Mouse (Mus musculus) bone marrow macrophage, adult 2 months (primary cell): ENCODE measurements around the gene 4930435E12Rik.

Experiments
- CTCF ChIP-seq: IDR thresholded peaks from 2 replicates; pipeline ENCODE4 v1.5.1; 2012; ENCODE audit warnings: low read depth, mild to moderate bottlenecking, low read length, moderate library complexity
- POLR2A ChIP-seq: IDR thresholded peaks from 2 replicates; pipeline ENCODE4 v1.6.1; 2012; ENCODE audit warnings: mild to moderate bottlenecking, low read depth, low read length, borderline replicate concordance

GRCm38 (mm10) chr16:38766671-38767070 lies 61.9 kb downstream of the 4930435E12Rik start:
- no peak for TF ChIP-seq CTCF
- TF ChIP-seq POLR2A, result no peak
